Mouse (Mus musculus) neural tube, embryonic 14.5 days (tissue): ENCODE results near the gene Xirp1. TPM values are rescaled to one million over a fixed set of nuclear protein-coding genes. Genes with fewer than 3 reads are reported as not detected.

ENCODE experiments used
- ATAC-seq: fragments of 200-750 bp; cut with Nextera tagmentation; 2 replicates; pipeline ENCODE4 v1.8.0; 2017; ENCODE audit warnings: low read depth, mild to moderate bottlenecking, moderate TSS enrichment, moderate library complexity
- H3K27ac ChIP-seq: fragments of 300-500 bp; sonication (generic); 2 replicates; pipeline ENCODE4 v1.5.1; 2014; ENCODE audit warnings: low read depth, mild to moderate bottlenecking, control low read depth, low read length, moderate library complexity, mixed read lengths
- H3K27me3 ChIP-seq: fragments of 300-500 bp; sonication (generic); 2 replicates; pipeline ENCODE4 v1.6.1; 2014; ENCODE audit warnings: low read length; ENCODE audit not compliant: control insufficient read depth, insufficient read depth
- H3K36me3 ChIP-seq: fragments of 300-500 bp; sonication (generic); 2 replicates; pipeline ENCODE4 v1.6.1; 2014; ENCODE audit warnings: low read length, mixed read lengths; ENCODE audit not compliant: control insufficient read depth, insufficient read depth
- H3K4me1 ChIP-seq: fragments of 300-500 bp; sonication (generic); 2 replicates; pipeline ENCODE4 v1.6.1; 2014; ENCODE audit warnings: low read length; ENCODE audit not compliant: control insufficient read depth, insufficient read depth
- H3K4me2 ChIP-seq: fragments of 300-500 bp; sonication (generic); 2 replicates; pipeline ENCODE4 v1.6.1; 2014; ENCODE audit warnings: mild to moderate bottlenecking, low read depth, low read length, control low read depth
- H3K4me3 ChIP-seq: fragments of 300-500 bp; sonication (generic); 2 replicates; pipeline ENCODE4 v1.5.1; 2014; ENCODE audit warnings: low read depth, low read length, control low read depth, mixed read lengths
- H3K9ac ChIP-seq: fragments of 300-500 bp; sonication (generic); replicated peaks from 2 replicates; pipeline ENCODE4 v1.6.1; 2014; ENCODE audit warnings: low read depth, mild to moderate bottlenecking, control low read depth, low read length, mixed read lengths
- H3K9me3 ChIP-seq: fragments of 300-500 bp; sonication (generic); 2 replicates; pipeline ENCODE4 v1.6.1; 2016; ENCODE audit warnings: low read length; ENCODE audit not compliant: control insufficient read depth
- WGBS: fragments of 180-500 bp; shearing (Covaris S2); extraction: QIAGEN DNeasy Blood & Tissue Kit; methylation state at CpG from one replicate; pipeline ENCODE4 v1.1.7; 2014; 5-methylcytosine and 5-hydroxymethylcytosine counted together
- polyA plus RNA-seq: library from polyadenylated mRNA; unstranded; fragments of >200 nt; fragmentation: Nextera tagmentation; extraction: Ambion mirVana; gene quantifications from 2 replicates; pipeline ENCODE4 v1.2.1, GENCODE M21; 2014

Xirp1 gene
- polyA plus RNA-seq, 1 experiment from 2014 or later, result 0.03 TPM

DNA sequence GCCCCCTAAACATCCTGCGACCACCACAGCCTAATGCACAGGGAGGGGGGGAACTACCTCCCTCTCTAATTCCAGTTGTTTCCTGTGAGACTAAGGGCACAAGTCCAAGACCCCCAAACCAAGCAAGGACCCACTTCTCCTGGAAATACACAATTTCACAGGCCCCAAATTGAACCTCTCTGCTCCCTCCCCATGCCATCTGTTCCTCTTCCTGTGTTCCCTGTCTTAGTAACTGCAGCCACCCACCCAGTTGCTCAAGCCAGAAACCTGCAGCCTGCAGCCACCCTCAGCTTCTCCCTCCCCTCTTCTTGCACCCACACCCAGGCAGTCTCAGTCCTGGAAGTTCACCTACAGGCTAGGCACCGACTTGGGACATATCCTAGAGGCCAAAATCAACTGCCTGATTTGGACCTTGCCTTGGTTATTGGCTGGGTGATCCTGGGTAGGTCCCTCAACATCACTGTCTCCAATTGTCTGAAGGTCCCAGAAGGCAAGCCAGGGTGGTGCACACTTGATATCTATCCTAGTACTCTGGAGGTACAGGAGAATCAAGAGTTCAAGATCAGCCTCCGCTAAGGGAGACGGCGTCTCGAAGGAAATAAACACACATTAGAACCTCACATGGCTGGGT, 44.5 kb downstream of the Xirp1 start:
- H3K27me3 ChIP-seq, result peaks cover 9% of the 10 kb centered on the region
- whole genome bisulfite sequencing, result 85% methylated on average over 6 of the region's 6 CpGs
- H3K9ac ChIP-seq, result no peak overlapping the region
- ATAC-seq, result no peak
- no peak overlapping the region for H3K27ac ChIP-seq
- no peaks in the 10 kb centered on the region for H3K36me3 ChIP-seq
- no peaks in the 10 kb centered on the region for H3K9me3 ChIP-seq
- no peak overlapping the region for H3K4me2 ChIP-seq
- H3K4me1 ChIP-seq, result peaks cover 24% of the 10 kb centered on the region
- no peak overlapping the region for H3K4me3 ChIP-seq

DNA sequence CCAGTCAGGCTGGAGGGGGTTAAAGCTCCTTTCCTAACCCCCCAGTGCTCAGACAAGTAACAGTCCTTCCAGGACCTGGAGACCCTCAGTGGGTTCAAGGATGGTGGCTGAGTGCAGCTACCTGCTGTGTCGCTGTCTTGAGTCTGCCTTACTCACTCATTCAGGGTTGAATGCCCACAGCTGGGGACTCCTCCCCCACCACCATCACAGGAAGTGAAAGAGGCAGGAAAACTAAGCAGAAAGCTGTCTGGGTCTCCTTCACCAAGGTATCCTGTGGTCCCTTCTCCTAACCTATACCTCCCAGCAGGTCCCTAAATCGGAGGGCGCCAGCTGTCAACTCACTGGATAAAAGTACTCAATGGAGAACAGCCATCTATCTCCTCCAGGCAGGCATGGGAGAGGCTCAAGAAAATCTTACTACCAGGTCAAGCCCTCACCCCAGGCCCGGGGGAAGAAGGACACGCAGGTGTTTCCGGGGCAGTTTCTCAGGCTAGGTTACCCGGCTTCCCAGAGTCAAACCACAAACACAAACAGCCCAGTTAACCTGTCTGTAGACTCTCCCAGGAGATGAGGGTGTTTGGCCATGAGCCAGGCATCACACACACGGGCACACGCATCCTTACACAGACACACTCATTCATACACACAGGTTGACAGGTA, 45.1 kb downstream of the Xirp1 start:
- H3K9me3 ChIP-seq, result no peaks in the 10 kb centered on the region
- no peak for ATAC-seq
- peaks cover 24% of the 10 kb centered on the region for H3K4me1 ChIP-seq
- peaks cover 5% of the 10 kb centered on the region for H3K27me3 ChIP-seq
- whole genome bisulfite sequencing, result 57% methylated on average over 9 of the region's 9 CpGs
- H3K27ac ChIP-seq, result no peak overlapping the region
- H3K9ac ChIP-seq, result no peak overlapping the region
- H3K4me3 ChIP-seq, result no peak overlapping the region
- H3K4me2 ChIP-seq, result no peak overlapping the region
- H3K36me3 ChIP-seq, result no peaks in the 10 kb centered on the region

GRCm38 (mm10) chr9:119977557-119978060, 45.8 kb downstream of the Xirp1 start:
- Histone ChIP-seq H3K27ac (no peak overlapping the region), H3K9me3 (no peaks in the 10 kb centered on the region), H3K4me2 (no peak overlapping the region), H3K27me3 (no peaks in the 10 kb centered on the region), H3K9ac (no peak overlapping the region), H3K4me3 (no peak overlapping the region), H3K4me1 (peaks cover 17% of the 10 kb centered on the region), H3K36me3 (no peaks in the 10 kb centered on the region)
- ATAC-seq, result no peak
- WGBS, result 40% methylated on average over 4 of the region's 5 CpGs

- Histone ChIP-seq H3K9ac (no peak overlapping the region), H3K9me3 (no peaks in the 10 kb centered on the region), H3K4me1 (peaks cover 14% of the 10 kb centered on the region), H3K36me3 (no peaks in the 10 kb centered on the region), H3K27me3 (no peaks in the 10 kb centered on the region), H3K27ac (no peak overlapping the region), H3K4me2 (no peak overlapping the region), H3K4me3 (no peak overlapping the region)
- 66% methylated on average over 17 of the region's 17 CpGs for WGBS
- no peak for ATAC-seq
These were observed 46.5 kb downstream of the Xirp1 start for GRCm38 (mm10) chr9:119976704-119977556.

GRCm38 (mm10) chr9:119975286-119975685, 48.1 kb downstream of the Xirp1 start:
- 95% methylated on average over 4 of the region's 4 CpGs for WGBS
- no peak for ATAC-seq
- H3K9me3 ChIP-seq, result no peaks in the 10 kb centered on the region

GRCm38 (mm10) chr9:119974609-119975008, 48.8 kb downstream of the Xirp1 start:
- no peak for ATAC-seq
- H3K27ac ChIP-seq, result no peak overlapping the region
- H3K4me1 ChIP-seq, result peaks cover 9% of the 10 kb centered on the region
- no peaks in the 10 kb centered on the region for H3K9me3 ChIP-seq
- no peak overlapping the region for H3K9ac ChIP-seq
- no peak overlapping the region for H3K4me2 ChIP-seq
- no peaks in the 10 kb centered on the region for H3K36me3 ChIP-seq
- 87% methylated on average over 5 of the region's 5 CpGs for WGBS
- no peaks in the 10 kb centered on the region for H3K27me3 ChIP-seq
- H3K4me3 ChIP-seq, result no peak overlapping the region

More at GRCm38 (mm10) chr9:119975286-119975685, 48.1 kb downstream of the Xirp1 start:
- no peaks in the 10 kb centered on the region for H3K36me3 ChIP-seq
- peaks cover 8% of the 10 kb centered on the region for H3K4me1 ChIP-seq
- H3K9ac ChIP-seq, result no peak overlapping the region
- H3K27me3 ChIP-seq, result no peaks in the 10 kb centered on the region
- H3K4me2 ChIP-seq, result no peak overlapping the region
- no peak overlapping the region for H3K4me3 ChIP-seq
- no peak overlapping the region for H3K27ac ChIP-seq

- no peaks in the 10 kb centered on the region for H3K27me3 ChIP-seq
- H3K36me3 ChIP-seq, result no peaks in the 10 kb centered on the region
- H3K9me3 ChIP-seq, result no peaks in the 10 kb centered on the region
- 95% methylated on average over 27 of the region's 27 CpGs for WGBS
- no peak overlapping the region for H3K4me3 ChIP-seq
- no peak overlapping the region for H3K9ac ChIP-seq
- H3K4me2 ChIP-seq, result no peak overlapping the region
- ATAC-seq, result no peak
- H3K4me1 ChIP-seq, result peaks cover 9% of the 10 kb centered on the region
- H3K27ac ChIP-seq, result no peak overlapping the region
These were observed 49.4 kb downstream of the Xirp1 start for GRCm38 (mm10) chr9:119973869-119974520.

GRCm38 (mm10) chr9:119973281-119973680, 50.1 kb downstream of the Xirp1 start:
- ATAC-seq, result no peak
- Histone ChIP-seq H3K27me3 (no peaks in the 10 kb centered on the region), H3K4me3 (no peak overlapping the region), H3K4me1 (peaks cover 9% of the 10 kb centered on the region), H3K9me3 (no peaks in the 10 kb centered on the region), H3K9ac (no peak overlapping the region), H3K4me2 (no peak overlapping the region), H3K36me3 (no peaks in the 10 kb centered on the region), H3K27ac (no peak overlapping the region)
- 88% methylated on average over 23 of the region's 23 CpGs for WGBS
